Mouse (Mus musculus): ENCODE measurements around the gene Cdiptos. TPM values are rescaled to one million over a fixed set of nuclear protein-coding genes. Genes with fewer than 3 reads are reported as not detected.

The Cdiptos gene
- polyA plus RNA-seq (2017; shearing (Covaris generic)) = 1 to 10 TPM in 1 of 2 experiments, under 1 TPM in 1; 0.32 to 1.1 TPM

GRCm38 (mm10) chr7:126975950-126976866, at the start of gene Cdiptos:
Cdiptos (minus strand) TSS chr7:126976098.
- ATAC-seq = peak; percentile 96

- ATAC-seq = peak; percentile 43
These were observed 49.1 kb upstream of the Cdiptos start for GRCm38 (mm10) chr7:127024755-127025555.

- ATAC-seq = no peak
These were observed 48.2 kb upstream of the Cdiptos start for GRCm38 (mm10) chr7:127023896-127024690.

GRCm38 (mm10) chr7:127023272-127023691, 47.4 kb upstream of the Cdiptos start:
- no peak for ATAC-seq

- ATAC-seq = no peak
These were observed 46.8 kb upstream of the Cdiptos start for GRCm38 (mm10) chr7:127022528-127023271.

GRCm38 (mm10) chr7:127021563-127022527, 45.9 kb upstream of the Cdiptos start:
- ATAC-seq = no peak

- ATAC-seq = peak; percentile 21
These were observed 45.1 kb upstream of the Cdiptos start, which contains the start of the genes Gm42742 and Prrt2 for GRCm38 (mm10) chr7:127020901-127021562. Gm42742 (minus strand) TSS chr7:127021097. Prrt2 (minus strand) TSS chr7:127021211.

GRCm38 (mm10) chr7:127020491-127020890, 44.6 kb upstream of the Cdiptos start:
- no peak for ATAC-seq

- no peak for ATAC-seq
These were observed 44.1 kb upstream of the Cdiptos start for GRCm38 (mm10) chr7:127020031-127020430.

GRCm38 (mm10) chr7:127019306-127019960, 43.5 kb upstream of the Cdiptos start:
- ATAC-seq = no peak

- no peak for ATAC-seq
These were observed 42.8 kb upstream of the Cdiptos start for GRCm38 (mm10) chr7:127018416-127019305.

- ATAC-seq = no peak
These were observed 42.0 kb upstream of the Cdiptos start for GRCm38 (mm10) chr7:127017950-127018345.

- peak; percentile 72 for ATAC-seq
These were observed 41.4 kb upstream of the Cdiptos start, which contains the start of gene Pagr1a for GRCm38 (mm10) chr7:127016971-127017949. Pagr1a (minus strand) TSS chr7:127017352.

GRCm38 (mm10) chr7:127016486-127016938, 40.6 kb upstream of the Cdiptos start:
- peak; percentile 62 for ATAC-seq

- ATAC-seq = no peak
These were observed 40.4 kb upstream of the Cdiptos start, which contains the start of gene Pagr1b for GRCm38 (mm10) chr7:127016481-127016485. Pagr1b (minus strand) TSS chr7:127016484.

GRCm38 (mm10) chr7:127016081-127016480, 40.2 kb upstream of the Cdiptos start:
- no peak for ATAC-seq

GRCm38 (mm10) chr7:127014993-127015392, 39.1 kb upstream of the Cdiptos start:
- ATAC-seq = no peak

Data from CD4-positive, CD25-positive, alpha-beta regulatory T cell, adult 4 months (primary cell).